Mouse (Mus musculus) ZHBTc4 (cell line): ENCODE results near the gene Bcat2.
A peak's percentile ranks its signal among the peaks of the same experiment; 100 is the strongest.

Experiments
- DNase-seq: peaks from one replicate; pipeline ENCODE4 v3.0.0-alpha.2; 2011; ENCODE audit warnings: low read depth, low spot score

Bcat2 gene

DNA sequence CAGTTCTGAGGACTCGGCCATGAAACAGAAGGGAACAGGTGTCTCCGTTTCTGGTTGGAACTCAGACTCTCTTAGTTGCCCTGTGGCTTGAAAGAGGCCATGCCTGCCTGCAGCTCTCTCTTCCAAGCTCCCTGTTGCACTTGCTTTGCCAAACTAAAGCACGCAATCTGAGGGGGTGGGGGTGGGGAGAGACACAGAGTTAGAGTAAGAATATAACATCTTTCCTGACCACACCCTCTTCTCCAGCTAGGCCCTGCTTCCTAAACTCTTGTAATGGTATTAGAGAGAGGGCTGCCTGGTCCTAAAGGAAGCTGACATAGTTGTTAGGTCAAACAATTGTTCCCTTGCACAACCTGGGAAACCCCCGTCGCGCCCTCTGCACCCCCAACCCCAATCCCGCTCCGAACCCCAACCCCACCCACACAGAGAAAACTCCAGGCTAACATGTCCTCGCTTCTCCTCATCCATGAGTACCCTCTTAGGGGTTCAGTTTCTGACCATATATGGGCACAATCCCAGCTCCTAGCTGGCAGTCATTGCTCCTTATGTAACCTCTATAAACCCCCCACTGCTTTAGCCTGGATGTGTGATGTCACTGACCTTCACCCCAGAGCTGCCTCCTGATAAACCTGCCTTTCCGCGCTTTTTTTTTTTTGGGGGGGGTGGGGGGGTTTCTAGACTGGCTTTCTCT, 19.0 kb upstream of the Bcat2 start:
- DNase-seq: peak; percentile 71

DNA sequence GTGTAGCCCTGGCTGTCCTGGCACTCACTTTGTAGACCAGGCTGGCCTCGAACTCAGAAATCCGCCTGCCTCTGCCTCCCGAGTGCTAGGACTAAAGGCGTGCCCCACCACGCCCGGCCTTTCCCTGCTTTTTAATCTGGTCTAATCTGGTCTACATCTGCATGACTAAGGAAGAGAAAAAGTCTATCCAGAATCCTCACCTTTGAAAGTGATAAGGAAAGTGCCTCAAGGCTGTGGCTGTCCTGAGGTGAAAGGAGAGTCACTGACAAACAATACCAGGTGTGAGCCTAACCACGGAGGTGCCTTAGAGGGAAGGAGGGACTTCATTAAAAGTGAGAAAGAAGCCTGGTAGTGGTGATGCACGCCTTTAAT, 18.5 kb upstream of the Bcat2 start:
- DNase-seq: peak; percentile 97

DNA sequence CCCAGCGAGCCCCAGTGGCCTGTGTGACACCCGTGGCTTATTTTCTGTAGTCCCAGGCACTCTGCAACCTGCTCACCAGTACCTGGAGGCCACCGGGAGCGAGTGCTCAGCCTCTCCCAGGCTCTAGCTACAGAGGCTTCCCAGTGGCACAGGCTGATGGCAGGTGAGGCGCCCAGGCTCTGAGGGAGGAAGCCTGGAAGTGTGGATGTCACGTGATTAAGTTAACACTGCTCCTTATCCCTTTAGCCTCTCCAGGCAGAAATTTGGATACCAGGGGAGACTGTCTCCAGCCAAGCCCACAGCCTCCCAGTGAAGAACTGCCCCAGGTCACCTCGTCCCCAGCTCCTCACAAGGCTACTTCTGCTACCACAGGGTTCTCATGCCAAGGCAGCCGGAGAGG, 16.4 kb upstream of the Bcat2 start:
- DNase-seq: peak; percentile 51

DNA sequence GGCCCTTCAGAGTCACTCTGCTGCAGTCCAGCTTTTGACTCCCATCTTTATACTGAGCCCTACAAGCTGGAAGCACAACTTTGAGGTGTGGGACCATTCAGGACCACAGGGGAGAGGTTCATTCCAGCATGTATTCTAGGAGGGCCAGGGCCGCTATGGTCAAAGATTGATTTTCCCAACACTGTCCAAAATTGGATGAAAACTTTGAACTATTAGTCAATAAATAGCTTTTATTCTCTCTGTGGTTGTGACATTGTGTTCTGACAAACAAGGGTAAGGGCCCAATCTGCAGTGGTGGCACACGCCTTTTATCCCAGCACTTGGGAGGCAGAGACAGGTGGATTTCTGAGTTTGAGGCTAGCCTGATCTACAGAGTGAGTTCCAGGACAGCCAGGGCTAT, 16.0 kb upstream of the Bcat2 start:
- no peak for DNase-seq

DNA sequence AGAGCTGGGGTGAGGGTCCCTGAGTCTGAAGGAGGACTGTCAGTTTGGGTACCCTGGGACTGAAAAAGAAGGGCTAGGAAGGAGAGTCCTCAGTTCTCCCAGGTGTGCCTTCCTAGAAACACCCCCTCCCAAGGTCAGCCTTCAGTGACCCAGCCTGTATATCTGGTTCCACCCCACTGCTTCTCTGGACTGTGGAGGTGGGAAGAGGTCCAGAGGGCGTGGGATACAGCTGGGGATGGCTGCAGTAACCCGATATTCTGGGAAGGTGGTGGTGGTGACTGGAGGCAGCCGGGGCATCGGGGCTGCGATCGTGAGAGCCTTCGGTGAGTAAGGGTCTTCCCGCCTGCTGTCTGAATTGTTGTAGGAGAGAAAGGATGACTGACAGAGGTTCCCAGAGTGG, 15.2 kb upstream of the Bcat2 start, which contains the start of gene Hsd17b14:
Gene Hsd17b14, plus strand, starts transcription at position 150 of the 400 bp plus-strand sequence.
- no peak for DNase-seq

DNA sequence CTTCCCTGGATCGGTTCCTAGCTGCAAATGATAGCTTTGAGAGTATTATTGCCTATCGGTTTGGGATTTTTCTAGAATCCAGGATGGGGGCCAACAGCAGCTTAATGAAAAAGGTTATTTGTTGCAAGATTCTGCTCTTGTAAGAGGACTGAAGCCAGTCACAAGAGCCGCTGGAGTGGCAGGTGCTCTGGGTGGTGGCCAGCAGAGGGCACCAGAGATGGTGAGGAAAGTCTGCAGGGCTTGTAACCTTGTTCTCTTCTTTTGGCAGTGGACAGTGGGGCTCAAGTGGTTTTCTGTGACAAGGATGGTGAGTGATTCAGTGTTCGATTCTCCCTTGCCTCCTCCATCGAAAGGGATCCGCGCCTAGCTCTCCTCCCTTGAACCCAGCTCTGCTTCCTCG, 14.2 kb upstream of the Bcat2 start:
- DNase-seq: peak; percentile 86

DNA sequence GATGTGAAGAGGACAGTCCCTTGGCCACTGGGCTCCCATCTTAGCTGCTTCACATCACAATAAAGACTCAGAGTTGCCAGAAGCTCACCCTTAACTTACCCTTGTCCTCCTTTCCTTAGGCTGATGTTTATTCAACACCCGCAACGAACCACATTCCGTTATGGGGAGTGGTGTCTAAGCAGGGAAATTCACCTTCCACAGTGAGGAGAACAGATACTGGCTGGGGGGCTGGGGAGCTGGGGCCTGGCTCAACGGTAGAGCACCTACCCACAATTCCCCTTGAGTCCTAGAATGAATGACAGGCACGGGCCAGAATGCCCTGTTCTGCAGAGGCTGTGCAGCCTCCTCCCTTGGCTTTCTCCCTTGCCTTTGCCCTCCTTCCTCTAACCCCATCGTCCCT, 11.0 kb upstream of the Bcat2 start:
- peak; percentile 95 for DNase-seq

DNA sequence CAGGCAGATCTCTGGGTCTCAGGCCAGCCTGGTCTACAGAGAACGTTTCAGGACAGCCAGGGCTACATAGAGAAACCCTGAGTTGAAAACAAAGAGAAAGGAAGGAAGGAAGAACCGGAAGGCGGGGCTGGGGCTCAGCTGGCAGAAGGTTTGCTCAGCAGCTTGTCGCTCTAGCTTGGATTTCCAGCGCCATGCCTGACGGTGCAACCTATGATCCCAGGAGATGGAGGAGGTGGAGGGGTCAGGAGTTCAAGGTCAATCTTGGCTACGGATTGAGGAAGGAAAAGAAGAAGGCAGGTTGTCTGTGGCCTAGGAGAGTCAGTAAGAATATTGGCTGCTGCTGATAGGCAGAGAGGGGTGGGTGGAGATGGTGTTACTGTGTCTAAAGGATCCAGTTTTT, 9.7 kb upstream of the Bcat2 start:
- peak; percentile 90 for DNase-seq

DNA sequence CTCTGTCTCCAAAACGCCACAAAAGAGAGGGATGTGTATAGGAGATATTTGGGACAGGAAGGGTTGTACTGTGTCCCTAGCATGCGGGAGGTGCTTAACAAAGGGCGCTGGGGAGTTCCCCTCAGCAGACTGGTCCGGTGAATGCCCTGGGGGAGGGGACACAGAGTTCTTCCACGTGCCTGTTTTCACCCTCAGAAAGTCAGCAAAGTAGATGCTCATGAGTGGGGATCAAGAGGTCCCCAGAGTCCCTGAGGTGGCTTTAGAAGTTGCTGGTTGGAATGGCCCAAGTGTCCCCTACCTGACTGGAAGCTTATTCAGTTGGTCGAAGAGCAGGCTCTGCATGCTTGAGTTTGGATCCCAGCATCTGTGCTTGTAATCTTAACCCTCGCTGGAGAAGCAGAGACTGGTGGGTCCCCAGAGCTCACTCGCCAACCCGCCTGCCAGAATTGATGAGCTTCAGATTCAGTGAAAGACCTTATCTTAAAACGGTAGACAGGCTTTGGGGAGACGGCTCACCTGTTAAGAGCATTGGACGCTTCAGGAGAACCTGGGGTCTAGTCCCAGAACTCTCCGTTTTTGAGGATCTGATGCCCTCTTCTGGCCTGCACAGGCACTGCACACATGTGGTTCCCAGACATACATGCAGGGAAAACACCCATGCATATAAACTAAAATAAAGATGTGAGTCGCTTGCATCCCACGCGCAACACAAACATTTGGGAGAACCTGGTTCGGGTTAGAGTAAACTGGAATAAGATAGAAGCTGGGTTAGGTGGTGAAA, 8.9 kb upstream of the Bcat2 start:
- DNase-seq: peak; percentile 82

DNA sequence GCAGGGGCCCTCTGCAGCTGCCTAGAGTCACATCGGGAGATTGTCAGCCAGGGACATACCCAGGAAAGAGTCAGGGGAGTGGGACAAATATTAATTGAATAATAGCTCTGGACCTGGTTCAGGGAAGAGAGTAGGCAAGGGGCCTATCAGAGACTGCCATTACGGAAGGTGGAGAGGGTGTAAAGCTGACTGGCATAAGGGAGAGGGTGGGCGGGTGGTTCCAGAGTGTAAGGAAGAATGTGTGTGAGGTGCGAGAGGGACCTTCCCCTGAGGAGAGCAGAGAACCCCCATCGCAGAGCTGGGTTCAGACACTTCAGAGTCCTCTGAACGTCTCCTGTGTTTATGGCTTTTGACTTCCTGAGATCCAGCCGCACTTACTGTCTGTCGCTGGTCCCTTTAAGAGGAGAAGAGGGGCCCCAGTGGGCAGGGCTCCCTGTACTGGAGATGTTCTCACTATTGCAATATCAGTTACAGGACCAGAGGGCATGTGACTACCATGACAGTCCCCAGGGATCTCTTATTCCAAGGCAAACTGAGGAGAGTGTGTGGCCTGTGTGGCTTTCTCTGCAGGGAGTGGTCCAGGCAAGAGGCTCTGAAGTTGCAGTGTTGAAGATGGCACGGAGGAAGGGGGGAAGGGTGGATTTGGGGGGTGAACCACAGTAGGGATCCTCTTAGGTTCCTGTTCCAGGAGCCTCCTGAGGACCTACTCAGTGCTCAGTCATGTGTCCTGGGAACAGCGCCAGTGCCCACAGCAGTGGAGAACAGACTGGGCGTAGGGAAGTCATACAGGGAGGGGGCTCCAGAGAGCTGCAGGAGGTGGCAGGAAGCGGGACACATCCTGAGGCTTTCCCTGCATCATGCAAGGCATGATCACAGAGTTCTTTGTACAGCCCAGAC, 8.1 kb upstream of the Bcat2 start:
- no peak for DNase-seq

DNA sequence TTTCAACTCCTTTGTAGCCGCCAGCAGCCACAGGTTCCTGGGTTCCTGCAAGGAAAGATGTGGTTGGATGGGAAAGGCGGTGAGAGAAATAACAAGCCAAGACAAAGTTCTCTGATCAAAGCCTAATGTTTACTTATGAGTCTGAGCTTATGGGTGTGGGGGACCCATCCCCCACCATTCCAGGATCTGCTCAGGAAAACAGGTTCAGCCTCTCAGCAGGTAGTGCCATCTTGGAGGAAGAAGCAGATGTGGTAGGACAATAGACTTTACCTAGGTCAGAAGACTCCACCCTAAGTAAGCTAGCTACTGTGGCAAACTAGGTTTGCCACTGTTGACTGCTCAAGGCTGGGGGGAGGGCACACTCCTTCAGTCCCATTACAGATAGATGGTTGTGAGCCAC, 5.1 kb upstream of the Bcat2 start:
- peak; percentile 60 for DNase-seq

DNA sequence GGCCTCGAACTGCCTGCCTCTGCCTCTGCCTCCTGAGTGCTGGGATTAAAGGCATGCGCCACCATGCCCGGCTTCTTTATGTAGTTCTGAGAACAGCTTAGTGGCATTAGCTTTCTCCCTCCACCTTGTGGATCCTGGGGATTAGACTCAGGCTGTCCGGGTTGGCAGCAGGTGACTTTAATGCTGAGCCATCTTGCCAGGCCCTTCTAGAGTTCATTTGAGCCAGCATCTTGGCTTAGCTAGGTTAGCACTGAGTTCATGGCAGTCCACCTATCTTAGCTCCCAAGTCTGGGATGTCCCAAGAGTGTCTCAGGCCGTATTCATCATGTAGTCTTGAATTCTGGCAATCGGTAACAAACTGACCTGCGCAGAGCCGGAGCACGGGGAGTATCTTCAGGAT, 4.5 kb upstream of the Bcat2 start:
- DNase-seq: no peak

DNA sequence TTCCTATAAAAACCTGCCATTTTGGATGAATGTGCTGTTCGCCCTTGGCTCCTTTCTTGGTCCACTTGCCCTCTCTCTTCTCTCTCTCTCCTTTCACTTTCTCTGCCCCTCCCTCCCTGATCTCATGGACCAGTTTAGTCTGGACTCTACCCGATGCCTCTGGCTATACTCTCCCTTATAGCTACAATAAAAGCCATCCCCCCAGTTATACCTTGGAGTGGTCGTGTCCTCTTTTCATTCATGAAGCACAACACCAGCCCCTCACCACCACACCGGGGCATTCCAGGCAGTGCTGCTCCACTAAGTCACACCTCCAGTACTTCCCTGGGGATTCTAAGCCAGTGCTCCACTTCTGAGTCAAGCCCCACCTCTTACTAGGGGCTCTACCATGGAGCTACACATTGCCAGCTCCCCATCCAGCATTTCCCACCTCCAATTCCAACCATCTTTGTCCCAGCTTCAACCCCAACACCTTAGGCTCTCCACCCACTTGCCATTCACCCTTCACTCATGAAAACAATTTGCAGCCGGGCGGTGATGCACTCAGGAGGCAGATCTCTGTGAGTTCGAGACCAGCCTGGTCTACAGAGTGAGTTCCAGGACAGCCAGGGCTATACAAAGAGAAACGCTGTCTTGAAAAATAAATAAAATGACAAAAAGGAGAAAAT, 2.7 kb upstream of the Bcat2 start:
- DNase-seq: peak; percentile 58

DNA sequence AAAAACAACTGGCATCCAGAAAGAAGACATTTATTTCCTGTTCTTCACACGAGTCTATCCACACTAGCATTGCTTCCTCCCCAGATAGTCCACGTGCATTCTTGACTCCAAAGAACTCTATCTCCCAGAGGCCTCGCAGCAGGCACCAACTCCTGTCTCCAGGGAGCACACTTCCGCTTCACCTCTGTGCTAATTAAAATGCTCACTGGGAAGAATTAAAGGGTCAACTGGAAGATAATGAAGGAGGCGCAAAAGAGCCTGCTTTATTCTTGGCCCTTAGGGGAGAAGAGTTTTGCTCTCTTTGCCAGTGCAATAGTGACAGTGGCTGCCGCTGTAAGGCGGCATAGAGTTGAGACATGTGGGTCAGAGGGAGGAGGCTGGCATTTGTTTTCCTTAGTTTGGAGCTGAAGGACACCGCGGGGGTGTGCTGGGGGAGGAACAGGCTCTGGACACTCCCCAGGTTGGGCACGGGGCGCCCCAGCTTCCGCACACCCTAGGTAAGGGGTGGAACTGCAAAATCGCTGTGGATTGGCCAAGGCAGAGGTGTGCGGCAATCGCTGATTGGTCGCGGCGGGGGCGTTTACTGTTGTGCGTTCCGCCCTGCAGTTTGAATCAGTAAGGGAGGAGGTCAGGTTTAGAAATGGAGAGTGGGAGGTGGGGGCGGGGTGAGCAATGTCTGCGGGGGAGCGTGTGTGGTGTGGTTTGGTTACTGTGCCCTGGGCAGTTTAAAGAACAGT, 2.0 kb upstream of the Bcat2 start:
- DNase-seq: peak; percentile 98

DNA sequence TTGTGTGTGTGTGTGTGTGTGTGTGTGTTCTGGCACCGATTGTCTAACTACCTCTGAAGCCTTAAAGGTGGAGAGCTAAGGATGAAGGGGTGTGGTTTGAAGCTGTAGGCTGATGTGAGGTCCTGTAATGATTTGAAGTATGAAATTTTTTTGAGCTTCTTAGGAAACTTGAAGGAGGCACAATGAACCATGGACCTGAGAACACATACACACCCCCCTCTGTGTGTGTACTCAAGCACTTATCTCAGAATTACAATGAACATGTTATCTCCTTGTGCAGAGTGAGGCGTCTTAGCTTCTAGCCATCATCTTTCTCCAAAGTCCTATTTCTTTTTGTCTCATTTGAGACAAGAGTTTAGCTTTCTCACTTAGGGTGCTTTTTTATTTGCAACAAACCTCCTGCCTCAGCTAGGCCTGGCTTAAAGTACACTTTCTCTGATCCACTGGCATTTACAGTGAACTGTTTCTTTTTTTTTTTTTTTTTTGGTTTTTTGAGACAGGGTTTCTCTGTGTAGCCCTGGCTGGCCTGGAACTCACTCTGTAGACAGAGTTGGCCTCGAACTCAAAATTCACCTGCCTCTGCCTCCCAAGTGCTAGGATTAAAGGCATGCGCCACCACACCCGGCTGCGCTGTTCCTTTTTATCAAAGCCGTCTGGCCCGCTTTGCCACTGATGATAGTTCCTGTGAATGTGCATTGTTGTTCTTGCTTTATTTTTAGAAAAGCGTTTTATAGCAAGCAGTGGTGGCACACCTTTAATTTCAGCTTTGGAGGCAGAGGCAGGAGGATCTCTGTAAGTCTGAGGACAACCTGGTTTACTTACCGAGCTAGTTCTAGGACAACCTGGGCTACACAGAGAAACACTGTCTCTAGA, 1.1 kb upstream of the Bcat2 start:
- DNase-seq: peak; percentile 54

DNA sequence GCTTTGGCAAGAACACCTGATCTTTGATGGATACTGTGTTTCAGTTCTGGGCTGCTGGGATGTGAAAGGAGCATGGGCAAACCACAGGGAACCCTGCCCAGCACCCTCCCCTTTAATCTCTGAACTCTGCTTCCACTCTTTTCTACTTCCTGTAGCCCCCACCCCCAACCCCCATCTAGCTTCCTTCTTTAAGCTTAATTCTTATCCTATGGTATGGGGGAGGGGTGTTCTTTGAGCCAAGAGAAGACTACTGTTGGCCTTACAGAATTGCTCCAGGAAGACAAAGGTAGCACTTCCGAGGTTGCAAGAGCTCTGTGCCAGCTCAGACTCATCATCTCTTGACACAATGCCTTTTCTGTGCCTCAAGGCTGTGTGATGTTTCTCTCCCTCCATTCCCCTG, 2.0 kb downstream of the Bcat2 start:
- DNase-seq: no peak

DNA sequence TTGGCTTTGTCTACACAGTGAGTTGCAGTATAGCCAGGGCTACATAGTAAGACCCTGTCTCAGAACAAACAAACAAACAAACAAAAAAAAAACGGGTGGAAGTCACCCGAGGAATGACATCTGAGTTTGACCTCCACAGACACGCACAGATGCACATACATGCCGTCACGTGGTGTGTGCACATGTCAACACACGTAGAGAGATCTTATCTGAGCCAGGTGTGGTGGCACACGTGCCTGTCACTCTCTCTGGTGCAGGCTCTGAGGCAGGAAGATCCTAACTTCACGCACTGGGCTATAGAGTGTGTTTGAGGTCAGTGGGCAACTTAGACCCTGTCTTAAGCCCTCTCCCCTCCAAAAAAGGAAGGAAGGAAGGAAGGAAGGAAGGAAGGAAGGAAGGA, 4.0 kb downstream of the Bcat2 start:
- no peak for DNase-seq

DNA sequence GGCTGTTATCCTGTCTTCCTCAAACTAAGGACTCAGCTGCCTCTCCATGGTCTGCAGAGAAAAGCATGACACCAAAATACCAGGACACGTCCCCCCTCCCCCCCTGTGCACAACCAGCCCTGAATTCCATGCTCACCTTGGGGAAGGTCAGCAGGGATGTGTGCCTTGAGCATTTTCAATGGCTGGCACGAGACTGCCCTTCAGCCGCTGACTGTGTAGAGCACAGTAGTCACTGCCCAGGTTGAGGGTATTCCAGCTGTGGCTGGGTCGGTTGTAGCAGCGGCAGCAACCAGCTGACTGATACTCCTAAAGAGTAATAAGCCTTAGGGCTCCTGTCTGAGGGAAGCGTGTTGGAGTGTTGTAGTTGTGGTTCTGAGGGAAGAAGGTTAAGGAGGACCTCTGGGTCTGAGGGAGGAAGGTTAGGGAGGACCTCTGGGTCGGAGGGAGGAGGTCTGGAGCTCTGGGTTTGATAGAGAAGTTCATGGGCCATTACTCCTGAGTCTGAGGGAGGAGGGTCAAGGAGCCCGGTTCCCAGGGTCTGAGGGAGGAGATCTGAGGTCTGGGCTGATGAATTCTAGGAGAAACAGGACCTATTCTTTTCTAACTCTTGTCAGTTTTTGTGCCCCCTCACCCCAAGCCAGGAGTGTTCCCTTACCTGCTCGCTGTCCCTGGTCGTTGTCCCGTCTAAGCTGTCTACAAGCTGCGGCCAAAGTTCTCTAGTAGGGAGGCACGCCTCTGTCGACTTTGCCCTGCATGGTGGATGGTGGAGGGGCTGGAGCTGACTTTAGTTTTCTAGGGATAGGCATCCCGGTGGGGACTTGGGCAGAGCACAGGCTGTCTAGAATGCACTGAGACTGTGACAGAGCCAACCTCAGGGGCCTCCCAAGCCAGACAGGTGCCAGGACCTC, 4.8 kb downstream of the Bcat2 start:
- DNase-seq: no peak

DNA sequence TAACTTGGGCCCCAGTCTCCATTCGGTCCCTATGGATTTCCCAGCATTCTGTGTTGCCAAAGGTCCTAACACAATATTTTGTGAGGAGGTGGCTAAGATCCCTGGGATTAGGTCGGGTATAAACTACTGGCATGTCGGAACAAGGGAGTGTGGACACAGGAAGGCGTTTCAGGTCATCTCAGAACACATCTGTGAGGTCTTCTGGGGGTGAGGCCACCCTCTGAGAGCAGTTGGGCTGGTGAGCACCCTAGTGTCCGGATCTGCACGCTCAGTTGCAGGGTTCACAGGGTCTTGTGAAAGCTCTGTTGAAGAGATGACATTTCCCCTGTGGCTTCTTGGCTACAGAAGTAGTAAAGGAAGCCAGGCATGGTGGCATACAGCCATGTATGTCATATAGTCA, 16.0 kb downstream of the Bcat2 start:
- no peak for DNase-seq
